Mouse (Mus musculus) hindbrain, embryonic 16.5 days (tissue): Measurements from ENCODE around the gene Scn11a. TPM values are rescaled to one million over a fixed set of nuclear protein-coding genes. Genes with fewer than 3 reads are reported as not detected.

Source experiments
- ATAC-seq: fragments of 200-750 bp; cut with Nextera tagmentation; 2 replicates; pipeline ENCODE4 v1.8.0; 2017; ENCODE audit warnings: moderate TSS enrichment, moderate library complexity
- H3K27ac ChIP-seq: fragments of 300-500 bp; sonication (generic); 2 replicates; pipeline ENCODE4 v1.5.1; 2014; ENCODE audit warnings: low read depth, mild to moderate bottlenecking, control low read depth, low read length, moderate library complexity
- H3K27me3 ChIP-seq: fragments of 300-500 bp; sonication (generic); replicated peaks from 2 replicates; pipeline ENCODE4 v1.6.1; 2014; ENCODE audit warnings: low read length; ENCODE audit not compliant: control insufficient read depth, insufficient read depth
- H3K36me3 ChIP-seq: fragments of 300-500 bp; sonication (generic); 2 replicates; pipeline ENCODE4 v1.6.1; 2014; ENCODE audit warnings: mild to moderate bottlenecking, low read length, moderate library complexity, mixed read lengths; ENCODE audit not compliant: control insufficient read depth, insufficient read depth
- H3K4me1 ChIP-seq: fragments of 300-500 bp; sonication (generic); 2 replicates; pipeline ENCODE4 v1.6.1; 2014; ENCODE audit warnings: low read depth, low read length; ENCODE audit not compliant: control insufficient read depth, insufficient read depth
- H3K4me2 ChIP-seq: fragments of 300-500 bp; sonication (generic); 2 replicates; pipeline ENCODE4 v1.6.1; 2014; ENCODE audit warnings: mild to moderate bottlenecking, low read length, control low read depth, moderate library complexity
- H3K4me3 ChIP-seq: fragments of 300-500 bp; sonication (generic); 2 replicates; pipeline ENCODE4 v1.5.1; 2014; ENCODE audit warnings: mild to moderate bottlenecking, low read length, control low read depth, moderate library complexity
- H3K9ac ChIP-seq: fragments of 300-500 bp; sonication (generic); 2 replicates; pipeline ENCODE4 v1.6.1; 2014; ENCODE audit warnings: low read depth, mild to moderate bottlenecking, control low read depth, low read length, moderate library complexity
- H3K9me3 ChIP-seq: fragments of 300-500 bp; sonication (generic); 2 replicates; pipeline ENCODE4 v1.6.1; 2014; ENCODE audit warnings: mild to moderate bottlenecking, low read length, moderate library complexity; ENCODE audit not compliant: control insufficient read depth
- WGBS: fragments of 180-500 bp; shearing (Covaris S2); extraction: QIAGEN DNeasy Blood & Tissue Kit; methylation state at CpG from one replicate; pipeline ENCODE4 v1.1.7; 2014; 5-methylcytosine and 5-hydroxymethylcytosine counted together
- polyA plus RNA-seq: library from polyadenylated mRNA; unstranded; fragments of >200 nt; fragmentation: Nextera tagmentation; extraction: Ambion mirVana; gene quantifications from 2 replicates; pipeline ENCODE4 v1.2.1, GENCODE M21; 2015

The Scn11a gene
- polyA plus RNA-seq, 1 experiment from 2014 or later, result 0.35 TPM

GRCm38 (mm10) chr9:119842541-119843169 lies 17.4 kb upstream of the Scn11a start:
- H3K27ac ChIP-seq, result no peak overlapping the region
- no peaks in the 10 kb centered on the region for H3K9me3 ChIP-seq
- H3K4me3 ChIP-seq, result no peak overlapping the region
- H3K9ac ChIP-seq, result no peak overlapping the region
- H3K27me3 ChIP-seq, result no peaks in the 10 kb centered on the region
- H3K4me1 ChIP-seq, result peaks cover 3% of the 10 kb centered on the region; the same call in 1 of the 2 replicates
- no peaks in the 10 kb centered on the region for H3K36me3 ChIP-seq
- 20% methylated on average over 4 of the region's 4 CpGs for WGBS
- no peak overlapping the region for H3K4me2 ChIP-seq
- no peak for ATAC-seq

- 27% methylated on average over 6 of the region's 6 CpGs for WGBS
- Histone ChIP-seq H3K4me2 (no peak overlapping the region), H3K4me3 (no peak overlapping the region), H3K9me3 (no peaks in the 10 kb centered on the region), H3K9ac (no peak overlapping the region), H3K27ac (no peak overlapping the region), H3K36me3 (no peaks in the 10 kb centered on the region), H3K27me3 (no peaks in the 10 kb centered on the region), H3K4me1 (peaks cover 3% of the 10 kb centered on the region; the same call in 1 of the 2 replicates)
- no peak for ATAC-seq
Observed at GRCm38 (mm10) chr9:119842091-119842490, 16.8 kb upstream of the Scn11a start.

- Histone ChIP-seq H3K27ac (no peak overlapping the region), H3K9ac (no peak overlapping the region), H3K27me3 (no peaks in the 10 kb centered on the region), H3K4me3 (no peak overlapping the region), H3K4me2 (no peak overlapping the region), H3K36me3 (no peaks in the 10 kb centered on the region), H3K9me3 (no peaks in the 10 kb centered on the region), H3K4me1 (peaks cover 3% of the 10 kb centered on the region; the same call in 1 of the 2 replicates)
- 77% methylated on average over 6 of the region's 6 CpGs for WGBS
- ATAC-seq, result no peak
Observed at GRCm38 (mm10) chr9:119841159-119841558, 15.9 kb upstream of the Scn11a start.

GRCm38 (mm10) chr9:119835581-119836125 lies 10.4 kb upstream of the Scn11a start:
- no peaks in the 10 kb centered on the region for H3K9me3 ChIP-seq
- peaks cover 3% of the 10 kb centered on the region; the same call in 1 of the 2 replicates for H3K4me1 ChIP-seq
- no peaks in the 10 kb centered on the region for H3K27me3 ChIP-seq
- WGBS, result 31% methylated on average over 9 of the region's 9 CpGs
- H3K36me3 ChIP-seq, result no peaks in the 10 kb centered on the region
- H3K27ac ChIP-seq, result no peak overlapping the region
- H3K4me2 ChIP-seq, result no peak overlapping the region
- H3K4me3 ChIP-seq, result no peak overlapping the region
- H3K9ac ChIP-seq, result no peak overlapping the region
- peak; percentile 54; the same call in 1 of the 2 replicates for ATAC-seq

- no peak overlapping the region for H3K4me2 ChIP-seq
- H3K27me3 ChIP-seq, result no peaks in the 10 kb centered on the region
- 0 out of 2 replicates have a peak, but pooled peaks have one; percentile 56 for ATAC-seq
- H3K27ac ChIP-seq, result no peak overlapping the region
- H3K4me1 ChIP-seq, result peaks cover 3% of the 10 kb centered on the region; the same call in 1 of the 2 replicates
- H3K4me3 ChIP-seq, result no peak overlapping the region
- no peaks in the 10 kb centered on the region for H3K9me3 ChIP-seq
- no peak overlapping the region for H3K9ac ChIP-seq
- H3K36me3 ChIP-seq, result no peaks in the 10 kb centered on the region
- 58% methylated on average over 2 of the region's 2 CpGs for WGBS
Observed at GRCm38 (mm10) chr9:119831001-119831400, 5.7 kb upstream of the Scn11a start.

- H3K27ac ChIP-seq, result no peak overlapping the region
- no peak for ATAC-seq
- H3K27me3 ChIP-seq, result no peaks in the 10 kb centered on the region
- H3K4me2 ChIP-seq, result no peak overlapping the region
- no peaks in the 10 kb centered on the region for H3K9me3 ChIP-seq
- H3K4me1 ChIP-seq, result no peaks in the 10 kb centered on the region
- no peak overlapping the region for H3K9ac ChIP-seq
- 79% methylated on average over 9 of the region's 9 CpGs for WGBS
- H3K36me3 ChIP-seq, result no peaks in the 10 kb centered on the region
- no peak overlapping the region for H3K4me3 ChIP-seq
Observed at GRCm38 (mm10) chr9:119823722-119824121, 1.5 kb downstream of the Scn11a start.

GRCm38 (mm10) chr9:119813631-119814030 lies 11.6 kb downstream of the Scn11a start:
- no peak overlapping the region for H3K9ac ChIP-seq
- no peak overlapping the region for H3K4me3 ChIP-seq
- 94% methylated on average over 5 of the region's 5 CpGs for WGBS
- H3K27ac ChIP-seq, result no peak overlapping the region
- no peaks in the 10 kb centered on the region for H3K4me1 ChIP-seq
- H3K36me3 ChIP-seq, result no peaks in the 10 kb centered on the region
- H3K9me3 ChIP-seq, result peaks cover 2% of the 10 kb centered on the region; the same call in 1 of the 2 replicates
- H3K27me3 ChIP-seq, result no peaks in the 10 kb centered on the region
- H3K4me2 ChIP-seq, result no peak overlapping the region
- ATAC-seq, result no peak

- no peak for ATAC-seq
- 82% methylated on average over 2 of the region's 2 CpGs for WGBS
Observed at GRCm38 (mm10) chr9:119806491-119806890, 18.8 kb downstream of the Scn11a start.

GRCm38 (mm10) chr9:119804501-119804847 lies 20.8 kb downstream of the Scn11a start:
- Histone ChIP-seq H3K36me3 (no peaks in the 10 kb centered on the region), H3K27ac (no peak overlapping the region), H3K27me3 (no peaks in the 10 kb centered on the region), H3K4me2 (no peak overlapping the region), H3K9me3 (no peaks in the 10 kb centered on the region; the same call in 1 of the 2 replicates), H3K4me3 (no peak overlapping the region), H3K4me1 (peaks cover 12% of the 10 kb centered on the region), H3K9ac (no peak overlapping the region)
- 89% methylated on average over 11 of the region's 11 CpGs for WGBS
- ATAC-seq, result no peak

More at GRCm38 (mm10) chr9:119806491-119806890, 18.8 kb downstream of the Scn11a start:
- no peak overlapping the region for H3K4me3 ChIP-seq
- no peak overlapping the region for H3K27ac ChIP-seq
- H3K27me3 ChIP-seq, result no peaks in the 10 kb centered on the region
- no peaks in the 10 kb centered on the region for H3K9me3 ChIP-seq
- H3K36me3 ChIP-seq, result no peaks in the 10 kb centered on the region
- H3K4me2 ChIP-seq, result no peak overlapping the region
- H3K4me1 ChIP-seq, result peaks cover 12% of the 10 kb centered on the region
- H3K9ac ChIP-seq, result no peak overlapping the region
